Mouse (Mus musculus) E14TG2a.4 (cell line): ENCODE results near the gene Serpinf2.

Experiments used
- CTCF ChIP-seq: conservative IDR thresholded peaks from 2 replicates; pipeline ENCODE4 v1.5.1; 2014; ENCODE audit warnings: low read length
- NANOG ChIP-seq: IDR thresholded peaks from 2 replicates; pipeline ENCODE4 v1.6.1; 2014; ENCODE audit warnings: borderline replicate concordance, low read length, mixed read lengths

GRCm38 (mm10) chr11:75466731-75467505 is 27.5 kb upstream of the Serpinf2 start:
- peak; percentile 24; the same call in 1 of the 2 replicates for TF ChIP-seq CTCF
- no peak for TF ChIP-seq NANOG
